Mouse (Mus musculus) ES-Bruce4 (cell line): ENCODE measurements around the gene Tspan4.

ENCODE experiments used
- CTCF ChIP-seq: IDR thresholded peaks from one replicate; pipeline ENCODE4 v1.8.1; 2011; ENCODE audit warnings: low read depth, low read length
- EP300 ChIP-seq: IDR thresholded peaks from 2 replicates; pipeline ENCODE4 v1.6.1; 2011; ENCODE audit warnings: low read depth, low read length; ENCODE audit not compliant: insufficient read depth

DNA sequence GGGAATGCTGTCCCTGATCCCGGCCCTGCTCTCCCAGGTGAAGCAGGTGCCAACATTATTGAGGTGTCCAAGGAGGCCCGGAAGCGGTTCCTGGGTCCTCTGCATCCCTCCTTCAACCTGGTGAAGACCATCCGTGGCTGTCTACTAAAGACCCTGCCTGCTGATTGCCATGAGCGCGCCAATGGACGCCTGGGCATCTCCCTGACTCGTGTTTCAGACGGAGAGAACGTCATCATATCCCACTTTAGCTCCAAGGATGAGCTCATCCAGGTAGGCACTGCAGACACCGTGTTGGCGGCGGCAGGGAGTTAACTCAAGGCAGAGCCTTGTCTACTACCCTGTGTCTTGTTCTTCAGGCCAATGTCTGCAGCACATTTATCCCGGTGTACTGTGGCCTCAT, 17.8 kb upstream of the Tspan4 start:
- no peak for TF ChIP-seq CTCF
- TF ChIP-seq EP300, result no peak
